Mouse (Mus musculus): ENCODE measurements at regions not wholly inside any gene's neighbourhood (a gene's known extent, or its start where the extent isn't known, plus 50 kb on each side); places are given as distances from the start of the nearest gene placed in this dataset.

- ATAC-seq (replicated peaks; ENCODE audit: extremely low read depth, insufficient read depth, low FRiP score) = no peak
- H3K9me3 ChIP-seq (replicated peaks; ENCODE audit: control insufficient read depth, low read length) = no peaks in the 10 kb centered on the region
- WGBS = 86% methylated on average over 6 of the region's 6 CpGs
These were observed 369.8 kb upstream of the Arglu1 start for GRCm38 (mm10) chr8:9060166-9060565.

GRCm38 (mm10) chr8:9055416-9055819 lies 365.1 kb upstream of the Arglu1 start:
- H3K27ac ChIP-seq (ENCODE audit: low read length) = no peak overlapping the region
- H3K4me1 ChIP-seq (ENCODE audit: control insufficient read depth, insufficient read depth, low read length) = peaks cover 4% of the 10 kb centered on the region; the same call in 1 of the 2 replicates
- no peak overlapping the region for H3K4me2 ChIP-seq (ENCODE audit: low read depth, low read length)
- H3K36me3 ChIP-seq (ENCODE audit: control insufficient read depth, insufficient read depth) = no peaks in the 10 kb centered on the region
- H3K9ac ChIP-seq (ENCODE audit: low read length) = no peak overlapping the region
- no peaks in the 10 kb centered on the region for H3K9me3 ChIP-seq (replicated peaks; ENCODE audit: control insufficient read depth, low read length)
- H3K27me3 ChIP-seq (ENCODE audit: control insufficient read depth, insufficient read depth, low read length) = no peaks in the 10 kb centered on the region
- ATAC-seq (replicated peaks; ENCODE audit: extremely low read depth, insufficient read depth, low FRiP score) = no peak
- WGBS = 71% methylated on average over 6 of the region's 6 CpGs
- no peak overlapping the region for H3K4me3 ChIP-seq (ENCODE audit: low read length)

More at GRCm38 (mm10) chr8:9060166-9060565, 369.8 kb upstream of the Arglu1 start:
- no peak overlapping the region for H3K27ac ChIP-seq (ENCODE audit: low read length)
- H3K4me1 ChIP-seq (ENCODE audit: control insufficient read depth, insufficient read depth, low read length) = no peaks in the 10 kb centered on the region
- no peak overlapping the region for H3K4me3 ChIP-seq (ENCODE audit: low read length)
- H3K36me3 ChIP-seq (ENCODE audit: control insufficient read depth, insufficient read depth) = no peaks in the 10 kb centered on the region
- no peak overlapping the region for H3K9ac ChIP-seq (ENCODE audit: low read length)
- H3K4me2 ChIP-seq (ENCODE audit: low read depth, low read length) = no peak overlapping the region
- H3K27me3 ChIP-seq (ENCODE audit: control insufficient read depth, insufficient read depth, low read length) = no peaks in the 10 kb centered on the region

GRCm38 (mm10) chr8:9054801-9055200 lies 364.5 kb upstream of the Arglu1 start:
- Histone ChIP-seq H3K36me3 (ENCODE audit: control insufficient read depth, insufficient read depth) (no peaks in the 10 kb centered on the region), H3K4me1 (ENCODE audit: control insufficient read depth, insufficient read depth, low read length) (peaks cover 4% of the 10 kb centered on the region; the same call in 1 of the 2 replicates), H3K27me3 (ENCODE audit: control insufficient read depth, insufficient read depth, low read length) (no peaks in the 10 kb centered on the region), H3K9me3 (replicated peaks; ENCODE audit: control insufficient read depth, low read length) (no peaks in the 10 kb centered on the region), H3K4me2 (ENCODE audit: low read depth, low read length) (no peak overlapping the region), H3K9ac (ENCODE audit: low read length) (no peak overlapping the region), H3K4me3 (ENCODE audit: low read length) (no peak overlapping the region), H3K27ac (ENCODE audit: low read length) (no peak overlapping the region)
- 67% methylated on average over 4 of the region's 4 CpGs for WGBS
- no peak for ATAC-seq (replicated peaks; ENCODE audit: extremely low read depth, insufficient read depth, low FRiP score)

- no peak overlapping the region for H3K9ac ChIP-seq (ENCODE audit: low read length)
- H3K27ac ChIP-seq (ENCODE audit: low read length) = no peak overlapping the region
- 30% methylated on average over 10 of the region's 10 CpGs for WGBS
- no peaks in the 10 kb centered on the region for H3K27me3 ChIP-seq (ENCODE audit: control insufficient read depth, insufficient read depth, low read length)
- H3K4me1 ChIP-seq (ENCODE audit: control insufficient read depth, insufficient read depth, low read length) = peaks cover 4% of the 10 kb centered on the region; the same call in 1 of the 2 replicates
- H3K4me2 ChIP-seq (ENCODE audit: low read depth, low read length) = peak overlapping the region; percentile 42
- no peak for ATAC-seq (replicated peaks; ENCODE audit: extremely low read depth, insufficient read depth, low FRiP score)
- no peak overlapping the region for H3K4me3 ChIP-seq (ENCODE audit: low read length)
- H3K36me3 ChIP-seq (ENCODE audit: control insufficient read depth, insufficient read depth) = no peaks in the 10 kb centered on the region
- H3K9me3 ChIP-seq (replicated peaks; ENCODE audit: control insufficient read depth, low read length) = no peaks in the 10 kb centered on the region
These were observed 361.4 kb upstream of the Arglu1 start for GRCm38 (mm10) chr8:9051699-9052098.

- Histone ChIP-seq H3K36me3 (ENCODE audit: control insufficient read depth, insufficient read depth) (no peaks in the 10 kb centered on the region), H3K4me2 (ENCODE audit: low read depth, low read length) (peak overlapping the region; percentile 42; the same call in 1 of the 2 replicates), H3K27me3 (ENCODE audit: control insufficient read depth, insufficient read depth, low read length) (no peaks in the 10 kb centered on the region), H3K27ac (ENCODE audit: low read length) (no peak overlapping the region), H3K9me3 (replicated peaks; ENCODE audit: control insufficient read depth, low read length) (no peaks in the 10 kb centered on the region), H3K4me3 (ENCODE audit: low read length) (no peak overlapping the region), H3K9ac (ENCODE audit: low read length) (no peak overlapping the region), H3K4me1 (ENCODE audit: control insufficient read depth, insufficient read depth, low read length) (peaks cover 4% of the 10 kb centered on the region; the same call in 1 of the 2 replicates)
- ATAC-seq (replicated peaks; ENCODE audit: extremely low read depth, insufficient read depth, low FRiP score) = no peak
- WGBS = 40% methylated on average over 11 of the region's 11 CpGs
These were observed 360.6 kb upstream of the Arglu1 start for GRCm38 (mm10) chr8:9050740-9051475.

GRCm38 (mm10) chr8:9048116-9048515 lies 357.8 kb upstream of the Arglu1 start:
- no peak overlapping the region for H3K9ac ChIP-seq (ENCODE audit: low read length)
- H3K4me2 ChIP-seq (ENCODE audit: low read depth, low read length) = 0 out of 2 replicates have a peak overlapping the region, but pooled peaks have one; percentile 17
- H3K27ac ChIP-seq (ENCODE audit: low read length) = no peak overlapping the region
- H3K9me3 ChIP-seq (replicated peaks; ENCODE audit: control insufficient read depth, low read length) = no peaks in the 10 kb centered on the region
- H3K4me1 ChIP-seq (ENCODE audit: control insufficient read depth, insufficient read depth, low read length) = peaks cover 4% of the 10 kb centered on the region; the same call in 1 of the 2 replicates
- no peak overlapping the region for H3K4me3 ChIP-seq (ENCODE audit: low read length)
- H3K27me3 ChIP-seq (ENCODE audit: control insufficient read depth, insufficient read depth, low read length) = no peaks in the 10 kb centered on the region
- ATAC-seq (replicated peaks; ENCODE audit: extremely low read depth, insufficient read depth, low FRiP score) = no peak
- H3K36me3 ChIP-seq (ENCODE audit: control insufficient read depth, insufficient read depth) = no peaks in the 10 kb centered on the region
- 42% methylated on average over 14 of the region's 14 CpGs for WGBS

GRCm38 (mm10) chr8:9042835-9043792 lies 352.8 kb upstream of the Arglu1 start:
- no peak overlapping the region for H3K9ac ChIP-seq (ENCODE audit: low read length)
- no peak overlapping the region for H3K4me3 ChIP-seq (ENCODE audit: low read length)
- H3K27ac ChIP-seq (ENCODE audit: low read length) = no peak overlapping the region
- H3K27me3 ChIP-seq (ENCODE audit: control insufficient read depth, insufficient read depth, low read length) = no peaks in the 10 kb centered on the region
- WGBS = 45% methylated on average over 10 of the region's 10 CpGs
- no peaks in the 10 kb centered on the region for H3K9me3 ChIP-seq (replicated peaks; ENCODE audit: control insufficient read depth, low read length)
- H3K4me1 ChIP-seq (ENCODE audit: control insufficient read depth, insufficient read depth, low read length) = no peaks in the 10 kb centered on the region
- no peak for ATAC-seq (replicated peaks; ENCODE audit: extremely low read depth, insufficient read depth, low FRiP score)
- H3K36me3 ChIP-seq (ENCODE audit: control insufficient read depth, insufficient read depth) = no peaks in the 10 kb centered on the region
- H3K4me2 ChIP-seq (ENCODE audit: low read depth, low read length) = no peak overlapping the region

- Histone ChIP-seq H3K27me3 (ENCODE audit: control insufficient read depth, insufficient read depth, low read length) (no peaks in the 10 kb centered on the region), H3K4me3 (ENCODE audit: low read length) (no peak overlapping the region), H3K36me3 (ENCODE audit: control insufficient read depth, insufficient read depth) (no peaks in the 10 kb centered on the region), H3K4me1 (ENCODE audit: control insufficient read depth, insufficient read depth, low read length) (no peaks in the 10 kb centered on the region), H3K27ac (ENCODE audit: low read length) (no peak overlapping the region), H3K9me3 (replicated peaks; ENCODE audit: control insufficient read depth, low read length) (no peaks in the 10 kb centered on the region), H3K9ac (ENCODE audit: low read length) (no peak overlapping the region), H3K4me2 (ENCODE audit: low read depth, low read length) (no peak overlapping the region)
- 70% methylated on average over 4 of the region's 4 CpGs for WGBS
- no peak for ATAC-seq (replicated peaks; ENCODE audit: extremely low read depth, insufficient read depth, low FRiP score)
These were observed 338.8 kb upstream of the Arglu1 start for GRCm38 (mm10) chr8:9029156-9029555.

GRCm38 (mm10) chr8:9027672-9028071 lies 337.4 kb upstream of the Arglu1 start:
- H3K4me1 ChIP-seq (ENCODE audit: control insufficient read depth, insufficient read depth, low read length) = no peaks in the 10 kb centered on the region
- no peaks in the 10 kb centered on the region for H3K27me3 ChIP-seq (ENCODE audit: control insufficient read depth, insufficient read depth, low read length)
- no peak for ATAC-seq (replicated peaks; ENCODE audit: extremely low read depth, insufficient read depth, low FRiP score)
- no peak overlapping the region for H3K4me2 ChIP-seq (ENCODE audit: low read depth, low read length)
- no peak overlapping the region for H3K27ac ChIP-seq (ENCODE audit: low read length)
- WGBS = 84% methylated on average over 4 of the region's 4 CpGs
- no peaks in the 10 kb centered on the region for H3K9me3 ChIP-seq (replicated peaks; ENCODE audit: control insufficient read depth, low read length)
- no peaks in the 10 kb centered on the region for H3K36me3 ChIP-seq (ENCODE audit: control insufficient read depth, insufficient read depth)
- H3K4me3 ChIP-seq (ENCODE audit: low read length) = no peak overlapping the region
- no peak overlapping the region for H3K9ac ChIP-seq (ENCODE audit: low read length)
